Mouse (Mus musculus): ENCODE results near the gene Golph3l. TPM values are rescaled to one million over a fixed set of nuclear protein-coding genes. Genes with fewer than 3 reads are reported as not detected.
"Not testable (repeated sequence)": the region's sequence is repeated elsewhere in the genome, so short reads cannot be mapped to it uniquely, and the experiment has no call there.

Gene Golph3l
- polyA plus RNA-seq, 1 experiment = 27.6 TPM

DNA sequence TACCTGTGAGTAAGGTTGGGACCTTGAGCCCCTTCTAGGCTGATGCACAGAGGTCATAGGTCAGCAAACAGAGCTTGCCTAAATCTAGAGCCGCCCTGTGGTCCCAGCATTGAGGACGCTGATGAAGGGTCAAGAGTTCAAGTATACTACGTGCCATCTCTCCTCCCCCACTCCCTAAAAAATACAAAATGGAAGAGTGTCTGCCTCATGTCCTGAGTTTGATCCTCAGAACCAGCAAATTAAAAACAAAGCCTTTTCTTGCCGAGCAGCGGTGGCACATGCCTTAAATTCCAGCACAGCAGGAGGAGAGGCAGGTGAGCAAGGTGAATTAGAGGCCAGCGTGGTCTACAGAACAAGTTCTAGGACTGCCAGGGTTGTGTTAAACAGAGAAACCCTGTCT, 64.1 kb downstream of the Golph3l start:
- H3K27ac ChIP-seq (ENCODE audit: insufficient read depth, low read length) = no peak overlapping the region
- peaks cover 10% of the 10 kb centered on the region for H3K4me1 ChIP-seq (ENCODE audit: control insufficient read depth, insufficient read depth, low read length)
- TF ChIP-seq CTCF (IDR thresholded peaks at IDR 0.05; ENCODE audit: borderline replicate concordance, insufficient read depth, low read length) (no peak), POLR2A (IDR thresholded peaks at IDR 0.05; ENCODE audit: low read depth, low read length) (no peak)
- H3K4me3 ChIP-seq (ENCODE audit: insufficient read depth, low read length) = no peak overlapping the region

DNA sequence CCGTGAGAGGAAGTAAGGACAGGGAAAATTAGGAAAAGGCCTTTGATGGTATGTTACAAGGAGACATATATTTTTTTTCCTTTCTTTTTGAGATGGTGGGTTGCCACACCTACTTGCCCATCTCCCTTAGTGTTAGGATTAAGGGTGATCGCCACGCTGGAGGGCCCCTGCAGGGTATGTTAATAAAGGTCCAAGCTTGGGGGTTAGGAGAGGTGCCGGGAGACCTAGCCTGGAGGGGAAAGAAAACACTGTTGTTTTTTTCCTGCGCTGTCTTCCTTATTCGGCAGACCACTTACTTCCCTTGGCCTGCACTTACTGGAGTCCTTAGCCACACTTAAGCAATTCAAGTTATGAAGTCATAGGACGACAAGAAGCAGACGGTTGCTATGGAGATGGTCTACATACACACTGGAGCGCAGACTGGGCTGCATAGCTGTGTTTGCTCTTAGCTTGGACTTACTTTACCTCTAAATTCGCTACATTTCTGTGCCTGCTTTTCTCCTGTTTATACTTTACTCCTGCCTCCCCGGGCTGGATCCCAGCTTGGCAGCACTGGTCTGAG, 64.8 kb downstream of the Golph3l start:
- Histone ChIP-seq H3K4me3 (ENCODE audit: insufficient read depth, low read length) (no peak overlapping the region), H3K27ac (ENCODE audit: insufficient read depth, low read length) (no peak overlapping the region), H3K4me1 (ENCODE audit: control insufficient read depth, insufficient read depth, low read length) (peaks cover 10% of the 10 kb centered on the region)
- TF ChIP-seq POLR2A (IDR thresholded peaks at IDR 0.05; ENCODE audit: low read depth, low read length) (no peak), CTCF (IDR thresholded peaks at IDR 0.05; ENCODE audit: borderline replicate concordance, insufficient read depth, low read length) (no peak)

DNA sequence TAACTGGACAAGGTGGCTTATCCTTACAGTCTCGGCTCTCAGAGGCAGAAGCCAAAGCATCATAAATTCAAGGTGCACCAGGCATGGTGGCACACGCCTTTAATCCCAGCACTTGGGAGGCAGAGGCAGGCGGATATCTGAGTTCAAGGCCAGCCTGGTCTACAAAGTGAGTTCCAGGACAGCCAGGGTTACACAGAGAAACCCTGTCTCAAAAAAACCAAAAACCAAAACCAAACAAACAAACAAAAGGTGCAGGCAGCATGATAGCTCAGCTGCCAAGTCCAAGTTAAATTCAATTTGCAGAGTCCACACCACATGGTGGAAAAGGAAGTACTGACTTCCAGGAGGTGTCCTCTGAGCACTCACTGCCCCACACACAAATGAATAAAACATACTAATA, 65.6 kb downstream of the Golph3l start:
- not testable (repeated sequence) for H3K4me3 ChIP-seq (ENCODE audit: insufficient read depth, low read length); H3K27ac ChIP-seq (ENCODE audit: insufficient read depth, low read length)
- H3K4me1 ChIP-seq (ENCODE audit: control insufficient read depth, insufficient read depth, low read length) = peaks cover 10% of the 10 kb centered on the region

DNA sequence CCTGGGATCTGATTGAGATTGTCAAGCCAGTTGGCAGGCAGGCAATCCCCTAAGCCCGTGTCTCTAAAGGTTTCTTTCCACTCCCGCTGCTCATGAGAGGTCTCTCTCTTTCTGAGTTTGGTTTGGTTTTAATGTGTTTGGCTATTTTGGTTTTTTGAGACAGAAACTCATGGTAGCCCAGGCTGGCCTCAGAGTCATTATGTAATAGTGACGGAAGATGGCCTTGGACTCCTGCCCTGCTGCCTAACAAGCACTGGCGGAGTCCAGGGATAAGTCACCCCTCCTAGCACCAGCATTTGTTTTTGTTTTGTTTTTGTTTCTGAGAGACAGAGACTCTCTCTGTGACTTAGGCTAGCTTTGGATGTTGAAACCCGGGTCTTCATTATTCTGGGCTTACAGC, 66.7 kb downstream of the Golph3l start:
- Histone ChIP-seq H3K4me1 (ENCODE audit: control insufficient read depth, insufficient read depth, low read length) (peaks cover 10% of the 10 kb centered on the region), H3K4me3 (ENCODE audit: insufficient read depth, low read length) (no peak overlapping the region), H3K27ac (ENCODE audit: insufficient read depth, low read length) (no peak overlapping the region)
- TF ChIP-seq POLR2A (IDR thresholded peaks at IDR 0.05; ENCODE audit: low read depth, low read length) (no peak), CTCF (IDR thresholded peaks at IDR 0.05; ENCODE audit: borderline replicate concordance, insufficient read depth, low read length) (no peak)

DNA sequence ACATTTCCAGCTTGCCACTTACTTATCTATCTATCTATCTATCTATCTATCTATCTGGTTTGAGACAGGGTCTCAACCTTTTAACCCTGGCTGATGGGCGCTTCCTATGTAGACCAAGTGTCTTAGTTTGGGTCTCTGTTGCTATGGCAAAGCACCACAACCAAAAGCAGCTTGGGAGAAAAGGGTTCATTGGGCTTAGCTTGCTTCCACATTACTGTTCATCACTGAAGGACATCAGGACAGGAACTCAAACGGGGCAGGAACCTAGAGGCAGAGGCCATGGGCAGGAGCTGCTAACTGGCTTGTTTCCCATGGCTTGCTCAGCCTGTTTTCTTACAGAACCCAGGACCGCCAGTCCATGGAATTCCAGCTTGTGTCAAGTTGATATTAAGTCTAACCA, 68.4 kb downstream of the Golph3l start:
- H3K4me1 ChIP-seq (ENCODE audit: control insufficient read depth, insufficient read depth, low read length) = peaks cover 5% of the 10 kb centered on the region
- TF ChIP-seq POLR2A (IDR thresholded peaks at IDR 0.05; ENCODE audit: low read depth, low read length) = no peak
- TF ChIP-seq CTCF (IDR thresholded peaks at IDR 0.05; ENCODE audit: borderline replicate concordance, insufficient read depth, low read length) = no peak
- H3K4me3 ChIP-seq (ENCODE audit: insufficient read depth, low read length) = no peak overlapping the region
- H3K27ac ChIP-seq (ENCODE audit: insufficient read depth, low read length) = no peak overlapping the region

DNA sequence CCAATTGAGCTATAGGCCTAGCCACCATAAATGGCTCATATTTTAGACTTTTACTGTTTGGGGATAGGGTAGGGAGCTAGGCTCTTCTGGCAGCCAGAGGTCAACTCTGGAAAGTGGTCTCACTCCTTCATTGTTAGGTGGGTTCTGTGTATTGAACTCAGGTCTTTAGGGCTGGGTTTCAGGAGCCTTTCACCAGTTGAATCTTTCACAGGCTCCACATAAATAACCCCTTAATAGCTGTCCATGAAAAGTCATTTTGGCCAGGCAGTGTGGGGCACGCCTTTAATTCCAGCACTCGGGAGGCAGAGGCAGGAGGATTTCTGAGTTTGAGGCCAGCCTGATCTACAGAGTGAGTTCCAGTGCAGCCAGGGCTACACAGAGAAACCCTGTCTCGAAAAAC, 69.0 kb downstream of the Golph3l start:
- no peak for TF ChIP-seq CTCF (IDR thresholded peaks at IDR 0.05; ENCODE audit: borderline replicate concordance, insufficient read depth, low read length)
- no peak for TF ChIP-seq POLR2A (IDR thresholded peaks at IDR 0.05; ENCODE audit: low read depth, low read length)

DNA sequence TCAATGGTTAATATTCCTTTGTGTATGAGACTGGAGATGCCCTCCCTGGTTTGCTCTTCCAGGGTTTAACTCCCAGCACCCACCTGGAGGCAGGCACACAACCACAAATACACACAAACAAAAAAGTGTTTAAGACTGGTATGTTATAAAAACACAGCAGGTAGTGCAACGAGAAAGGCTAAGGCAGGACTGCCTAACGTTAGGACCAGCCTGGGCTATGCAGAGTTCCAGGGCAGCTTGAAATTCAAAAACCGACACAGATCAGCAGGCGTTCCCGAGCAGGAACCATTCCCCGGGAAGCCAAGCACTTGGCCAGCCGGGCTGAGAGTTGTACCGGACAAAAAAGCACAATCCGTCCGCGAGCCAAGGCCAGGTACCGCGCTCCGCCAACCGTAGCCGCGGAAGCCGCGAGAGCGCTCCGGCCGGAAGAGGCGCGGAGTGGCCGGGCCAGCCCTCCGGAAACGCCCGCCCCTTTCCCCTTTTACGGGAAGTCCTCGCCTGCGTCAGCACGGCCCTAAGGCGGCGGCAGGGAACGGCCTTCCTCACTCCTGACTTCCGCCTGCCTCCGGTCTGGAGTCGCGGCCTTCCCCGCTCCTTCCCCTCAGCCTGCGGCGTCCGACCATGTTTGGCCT, 69.6 kb downstream of the Golph3l start, which contains the start of gene Mcl1:
TSS of gene Mcl1 (plus strand) at position 553 of the 632 bp plus-strand sequence.
- peak within 1 kb of the TSS; percentile 82 for H3K4me3 ChIP-seq (ENCODE audit: insufficient read depth, low read length)
- H3K4me1 ChIP-seq (ENCODE audit: control insufficient read depth, insufficient read depth, low read length) = peaks cover 8% of the 10 kb centered on the region
- H3K27ac ChIP-seq (ENCODE audit: insufficient read depth, low read length) = peak within 1 kb of the TSS; percentile 78
- peak; percentile 100 for TF ChIP-seq POLR2A (IDR thresholded peaks at IDR 0.05; ENCODE audit: low read depth, low read length)
- no peak for TF ChIP-seq CTCF (IDR thresholded peaks at IDR 0.05; ENCODE audit: borderline replicate concordance, insufficient read depth, low read length)

More for the DNA sequence above, 69.0 kb downstream of the Golph3l start:
- Histone ChIP-seq H3K27ac (ENCODE audit: insufficient read depth, low read length) (no peak overlapping the region), H3K4me1 (ENCODE audit: control insufficient read depth, insufficient read depth, low read length) (peaks cover 8% of the 10 kb centered on the region), H3K4me3 (ENCODE audit: insufficient read depth, low read length) (no peak overlapping the region)

DNA sequence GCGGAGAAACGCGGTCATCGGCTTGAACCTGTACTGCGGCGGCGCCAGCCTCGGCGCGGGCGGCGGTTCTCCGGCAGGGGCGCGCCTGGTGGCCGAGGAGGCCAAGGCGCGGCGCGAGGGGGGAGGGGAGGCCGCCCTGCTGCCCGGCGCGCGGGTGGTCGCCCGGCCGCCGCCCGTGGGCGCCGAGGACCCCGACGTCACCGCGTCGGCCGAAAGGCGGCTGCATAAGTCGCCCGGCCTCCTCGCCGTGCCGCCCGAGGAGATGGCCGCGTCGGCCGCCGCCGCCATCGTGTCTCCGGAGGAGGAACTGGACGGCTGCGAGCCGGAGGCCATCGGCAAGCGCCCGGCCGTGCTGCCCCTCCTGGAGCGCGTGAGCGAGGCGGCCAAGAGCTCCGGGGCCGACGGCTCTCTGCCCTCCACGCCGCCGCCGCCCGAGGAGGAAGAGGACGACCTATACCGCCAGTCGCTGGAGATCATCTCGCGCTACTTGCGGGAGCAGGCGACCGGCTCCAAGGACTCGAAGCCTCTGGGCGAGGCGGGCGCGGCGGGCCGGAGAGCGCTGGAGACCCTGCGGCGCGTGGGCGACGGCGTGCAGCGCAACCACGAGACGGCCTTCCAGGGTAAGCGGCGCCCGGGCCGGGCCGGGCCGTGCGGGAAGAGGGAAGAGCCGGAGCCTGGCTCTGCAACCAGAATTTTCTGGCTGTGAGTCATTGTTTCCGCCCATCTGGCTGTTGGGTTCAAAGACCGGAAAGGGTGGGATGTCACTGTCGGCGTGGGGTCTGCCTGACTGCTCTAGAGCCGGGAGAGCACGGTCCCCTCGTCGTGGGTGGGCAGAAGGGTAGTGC, 70.4 kb downstream of the Golph3l start:
- TF ChIP-seq CTCF (IDR thresholded peaks at IDR 0.05; ENCODE audit: borderline replicate concordance, insufficient read depth, low read length) (no peak), POLR2A (IDR thresholded peaks at IDR 0.05; ENCODE audit: low read depth, low read length) (peak; percentile 48; the same call in 1 of the 2 replicates)
- peak overlapping the region; percentile 78 for H3K27ac ChIP-seq (ENCODE audit: insufficient read depth, low read length)
- H3K4me3 ChIP-seq (ENCODE audit: insufficient read depth, low read length) = peak overlapping the region; percentile 82
- H3K4me1 ChIP-seq (ENCODE audit: control insufficient read depth, insufficient read depth, low read length) = peaks cover 15% of the 10 kb centered on the region

DNA sequence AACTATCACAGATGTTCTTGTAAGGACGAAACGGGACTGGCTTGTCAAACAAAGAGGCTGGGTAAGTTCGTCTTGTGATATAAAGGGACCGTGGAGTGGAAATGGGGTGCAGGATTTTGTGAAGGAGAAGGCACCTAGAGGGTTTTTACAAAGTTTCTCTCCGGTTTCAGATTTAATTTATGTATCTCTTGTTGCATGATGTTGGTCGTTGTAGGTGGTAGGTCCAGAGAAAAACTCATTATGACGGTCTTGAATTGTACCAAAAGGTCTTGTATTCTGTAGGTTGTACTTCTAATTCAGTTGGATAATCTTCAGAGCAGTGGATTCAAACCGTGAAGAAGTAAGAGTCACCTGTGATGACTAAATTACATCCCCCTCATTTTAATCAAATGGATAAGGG, 71.2 kb downstream of the Golph3l start:
- peak overlapping the region; percentile 82 for H3K4me3 ChIP-seq (ENCODE audit: insufficient read depth, low read length)
- peaks cover 22% of the 10 kb centered on the region for H3K4me1 ChIP-seq (ENCODE audit: control insufficient read depth, insufficient read depth, low read length)
- peak overlapping the region; percentile 78 for H3K27ac ChIP-seq (ENCODE audit: insufficient read depth, low read length)
- TF ChIP-seq POLR2A (IDR thresholded peaks at IDR 0.05; ENCODE audit: low read depth, low read length) = no peak
- TF ChIP-seq CTCF (IDR thresholded peaks at IDR 0.05; ENCODE audit: borderline replicate concordance, insufficient read depth, low read length) = no peak
